Mouse (Mus musculus) macrophage (primary cell): ENCODE data around the gene Trim28. TPM values are rescaled to one million over a fixed set of nuclear protein-coding genes. Genes with fewer than 3 reads are reported as not detected.
A peak's percentile ranks its signal among the peaks of the same experiment; 100 is the strongest.

ENCODE experiments used
- H3K27ac ChIP-seq: fragments of 350-480 bp; formaldehyde crosslinking; 2 replicates; pipeline ENCODE4 v1.9.0; 2021
- H3K36me3 ChIP-seq: fragments of 350-480 bp; formaldehyde crosslinking; 2 replicates; pipeline ENCODE4 v1.9.0; 2021; ENCODE audit errors: inconsistent target
- H3K4me3 ChIP-seq: fragments of 350-480 bp; formaldehyde crosslinking; 2 replicates; pipeline ENCODE4 v1.9.0; 2021; ENCODE audit errors: inconsistent target
- H3K79me2 ChIP-seq: fragments of 350-480 bp; formaldehyde crosslinking; 2 replicates; pipeline ENCODE4 v1.9.0; 2021; ENCODE audit errors: inconsistent target
- WGBS: methylation state at CpG from one replicate; pipeline ENCODE4 v1.1.7; 2026; ENCODE audit warnings: inconsistent platforms; ENCODE audit not compliant: missing documents; 5-methylcytosine and 5-hydroxymethylcytosine counted together
- polyA plus RNA-seq: library from polyadenylated mRNA; stranded (reverse); fragments of 250-400 nt; gene quantifications from 3 replicates; pipeline ENCODE4 v1.2.4, GENCODE M21; 2018; ENCODE audit warnings: inconsistent platforms

Gene Trim28
- polyA plus RNA-seq, 1 experiment from 2014 or later, result 85.7 TPM

GRCm38 (mm10) chr7:12985724-12986123 is 13.2 kb upstream of the Trim28 start:
- no peak overlapping the region for H3K27ac ChIP-seq

GRCm38 (mm10) chr7:12986906-12987305 is 12.0 kb upstream of the Trim28 start:
- Histone ChIP-seq H3K27ac (no peak overlapping the region), H3K79me2 (no peaks in the 10 kb centered on the region), H3K4me3 (no peak overlapping the region), H3K36me3 (no peaks in the 10 kb centered on the region)
- WGBS, result 87% methylated on average over 8 of the region's 8 CpGs

More at GRCm38 (mm10) chr7:12985724-12986123, 13.2 kb upstream of the Trim28 start:
- Histone ChIP-seq H3K4me3 (no peak overlapping the region), H3K79me2 (no peaks in the 10 kb centered on the region), H3K36me3 (no peaks in the 10 kb centered on the region)
- 100% methylated on average over 1 of the region's 1 CpGs for WGBS

GRCm38 (mm10) chr7:12987409-12988189 is 11.3 kb upstream of the Trim28 start:
- Histone ChIP-seq H3K79me2 (no peaks in the 10 kb centered on the region), H3K4me3 (no peak overlapping the region), H3K36me3 (no peaks in the 10 kb centered on the region), H3K27ac (peak overlapping the region; percentile 19; the same call in 1 of the 2 replicates)
- 77% methylated on average over 8 of the region's 8 CpGs for WGBS

- H3K36me3 ChIP-seq, result no peaks in the 10 kb centered on the region
- H3K79me2 ChIP-seq, result no peaks in the 10 kb centered on the region
- H3K4me3 ChIP-seq, result no peak overlapping the region
- 0% methylated on average over 3 of the region's 3 CpGs for WGBS
- H3K27ac ChIP-seq, result no peak overlapping the region
Observed at GRCm38 (mm10) chr7:12992222-12992621, 6.7 kb upstream of the Trim28 start.

- H3K79me2 ChIP-seq, result no peaks in the 10 kb centered on the region
- H3K36me3 ChIP-seq, result no peaks in the 10 kb centered on the region
- H3K4me3 ChIP-seq, result no peak overlapping the region
- 90% methylated on average over 7 of the region's 10 CpGs for WGBS
- no peak overlapping the region for H3K27ac ChIP-seq
Observed at GRCm38 (mm10) chr7:12993148-12993547, 5.8 kb upstream of the Trim28 start.

- Histone ChIP-seq H3K79me2 (no peaks in the 10 kb centered on the region), H3K27ac (no peak overlapping the region), H3K36me3 (no peaks in the 10 kb centered on the region), H3K4me3 (no peak overlapping the region)
Observed at GRCm38 (mm10) chr7:12995862-12996261, 3.1 kb upstream of the Trim28 start.

- no peak overlapping the region for H3K27ac ChIP-seq
- WGBS, result 84% methylated on average over 5 of the region's 5 CpGs
- H3K36me3 ChIP-seq, result no peaks in the 10 kb centered on the region
- no peak overlapping the region for H3K4me3 ChIP-seq
- no peaks in the 10 kb centered on the region for H3K79me2 ChIP-seq
Observed at GRCm38 (mm10) chr7:12997230-12997629, 1.7 kb upstream of the Trim28 start.

GRCm38 (mm10) chr7:12998053-12998452 is 861 bp upstream of the Trim28 start, which contains the start of gene Slc27a5:
TSS of gene Slc27a5 (minus strand) at chr7:12998192.
- Histone ChIP-seq H3K27ac (no peak within 1 kb of the TSS), H3K79me2 (no peaks in the 10 kb centered on the region), H3K36me3 (no peaks in the 10 kb centered on the region), H3K4me3 (no peak within 1 kb of the TSS)
- 85% methylated on average over 5 of the region's 5 CpGs for WGBS

- 86% methylated on average over 1 of the region's 1 CpGs for WGBS
- no peak overlapping the region for H3K4me3 ChIP-seq
- no peak overlapping the region for H3K27ac ChIP-seq
- peaks cover 2% of the 10 kb centered on the region; the same call in 1 of the 2 replicates for H3K79me2 ChIP-seq
- H3K36me3 ChIP-seq, result peaks cover 12% of the 10 kb centered on the region
Observed at GRCm38 (mm10) chr7:13001584-13001983, 2.7 kb downstream of the Trim28 start.

- WGBS, result 93% methylated on average over 5 of the region's 5 CpGs
- Histone ChIP-seq H3K4me3 (no peak overlapping the region), H3K27ac (no peak overlapping the region), H3K79me2 (peaks cover 16% of the 10 kb centered on the region), H3K36me3 (peaks cover 17% of the 10 kb centered on the region)
Observed at GRCm38 (mm10) chr7:13003380-13003779, 4.5 kb downstream of the Trim28 start.

GRCm38 (mm10) chr7:13006011-13006410 is 7.1 kb downstream of the Trim28 start:
- H3K36me3 ChIP-seq, result peaks cover 17% of the 10 kb centered on the region
- H3K79me2 ChIP-seq, result peaks cover 26% of the 10 kb centered on the region
- no peak overlapping the region for H3K4me3 ChIP-seq
- WGBS, result 95% methylated on average over 17 of the region's 17 CpGs
- no peak overlapping the region for H3K27ac ChIP-seq

- H3K36me3 ChIP-seq, result peaks cover 17% of the 10 kb centered on the region
- no peak overlapping the region for H3K4me3 ChIP-seq
- peaks cover 26% of the 10 kb centered on the region for H3K79me2 ChIP-seq
- WGBS, result 93% methylated on average over 10 of the region's 10 CpGs
- H3K27ac ChIP-seq, result no peak overlapping the region
Observed at GRCm38 (mm10) chr7:13006531-13006930, 7.6 kb downstream of the Trim28 start.

- no peak overlapping the region for H3K4me3 ChIP-seq
- WGBS, result 92% methylated on average over 40 of the region's 57 CpGs
Observed at GRCm38 (mm10) chr7:13007341-13008092, 8.6 kb downstream of the Trim28 start.

GRCm38 (mm10) chr7:13009143-13010004 is 10.5 kb downstream of the Trim28 start:
- WGBS, result under 1% methylated on average over 41 of the region's 42 CpGs
- Histone ChIP-seq H3K27ac (peak overlapping the region; percentile 73), H3K4me3 (peak overlapping the region; percentile 93), H3K79me2 (peaks cover 26% of the 10 kb centered on the region), H3K36me3 (peaks cover 17% of the 10 kb centered on the region)

More at GRCm38 (mm10) chr7:13007341-13008092, 8.6 kb downstream of the Trim28 start:
- Histone ChIP-seq H3K36me3 (peaks cover 17% of the 10 kb centered on the region), H3K27ac (no peak overlapping the region), H3K79me2 (peaks cover 26% of the 10 kb centered on the region)
